Mouse (Mus musculus) kidney, adult 2 months (tissue): Measurements from ENCODE around the gene Cblc. TPM values are rescaled to one million over a fixed set of nuclear protein-coding genes. Genes with fewer than 3 reads are reported as not detected.
A peak's percentile ranks its signal among the peaks of the same experiment; 100 is the strongest.

Experiments used
- DNase-seq: peaks from one replicate; pipeline ENCODE4 v3.0.0; 2021
- H3K27ac ChIP-seq: fragments of 200-500 bp; 2 replicates; pipeline ENCODE4 v1.5.1; 2012; ENCODE audit warnings: low read depth, low read length, control low read depth, inconsistent platforms; ENCODE audit not compliant: insufficient read depth
- H3K27me3 ChIP-seq: fragments of 200-500 bp; replicated peaks from 2 replicates; pipeline ENCODE4 v1.6.1; 2012; ENCODE audit warnings: mild to moderate bottlenecking, moderate library complexity, low read length, inconsistent platforms; ENCODE audit not compliant: control insufficient read depth, insufficient read depth
- H3K36me3 ChIP-seq: fragments of 200-500 bp; 2 replicates; pipeline ENCODE4 v1.6.1; 2012; ENCODE audit warnings: mild to moderate bottlenecking, moderate library complexity, low read length, inconsistent platforms; ENCODE audit not compliant: control insufficient read depth, insufficient read depth
- H3K4me1 ChIP-seq: fragments of 200-500 bp; 2 replicates; pipeline ENCODE4 v1.6.1; 2011; ENCODE audit warnings: low read length; ENCODE audit not compliant: control insufficient read depth, insufficient read depth
- H3K4me3 ChIP-seq: fragments of 200-500 bp; 2 replicates; pipeline ENCODE4 v1.5.1; 2011; ENCODE audit warnings: mild to moderate bottlenecking, low read depth, low read length, control low read depth; ENCODE audit not compliant: insufficient read depth
- CTCF ChIP-seq: fragments of 200-500 bp; conservative IDR thresholded peaks from 2 replicates; pipeline ENCODE4 v1.5.1; 2011; ENCODE audit warnings: low read depth, mild to moderate bottlenecking, control low read depth, low read length, moderate library complexity, mixed read lengths; ENCODE audit not compliant: insufficient read depth, insufficient read length
- POLR2A ChIP-seq: fragments of 200-500 bp; IDR thresholded peaks from one replicate; pipeline ENCODE4 v1.6.1; 2011; ENCODE audit warnings: low read depth, low read length, control low read depth
- WGBS: fragments of 180-500 bp; shearing (Covaris S2); methylation state at CpG from one replicate; pipeline ENCODE4 v1.1.7; 2018; 5-methylcytosine and 5-hydroxymethylcytosine counted together
- polyA plus RNA-seq: library from polyadenylated mRNA; depleted of rRNA; stranded (reverse); fragments of >200 nt; gene quantifications from 2 replicates; pipeline ENCODE4 v1.2.3, GENCODE M21; 2012; rRNA removed

Cblc gene
- 24.4 and 32.6 TPM in 2 replicates for polyA plus RNA-seq

- DNase-seq, result peak; percentile 94
- peak; percentile 91 for TF ChIP-seq CTCF
- TF ChIP-seq POLR2A, result peak; percentile 17
- 2% methylated on average over 32 of the region's 32 CpGs for WGBS
- Histone ChIP-seq H3K27ac (peak within 1 kb of the TSS; percentile 94), H3K27me3 (no peaks in the 10 kb centered on the region), H3K4me3 (peak within 1 kb of the TSS; percentile 67), H3K36me3 (no peaks in the 10 kb centered on the region; the same call in 1 of the 2 replicates), H3K4me1 (peaks cover 10% of the 10 kb centered on the region; the same call in 1 of the 2 replicates)
These were observed at the start of gene Cblc for GRCm38 (mm10) chr7:19796697-19797588. Cblc (minus strand) TSS chr7:19796809.

- Histone ChIP-seq H3K4me1 (peaks cover 3% of the 10 kb centered on the region; the same call in 1 of the 2 replicates), H3K36me3 (no peaks in the 10 kb centered on the region), H3K27ac (no peak overlapping the region), H3K4me3 (no peak overlapping the region), H3K27me3 (no peaks in the 10 kb centered on the region)
- 78% methylated on average over 15 of the region's 15 CpGs for WGBS
- DNase-seq, result no peak
- no peak for TF ChIP-seq CTCF
- no peak for TF ChIP-seq POLR2A
These were observed 48.0 kb upstream of the Cblc start for GRCm38 (mm10) chr7:19844521-19845171.

- no peak overlapping the region for H3K4me3 ChIP-seq
- 6% methylated on average over 11 of the region's 11 CpGs for WGBS
- H3K36me3 ChIP-seq, result no peaks in the 10 kb centered on the region
- TF ChIP-seq POLR2A, result no peak
- TF ChIP-seq CTCF, result peak; percentile 87
- H3K27me3 ChIP-seq, result no peaks in the 10 kb centered on the region
- H3K4me1 ChIP-seq, result peaks cover 3% of the 10 kb centered on the region; the same call in 1 of the 2 replicates
- DNase-seq, result peak; percentile 89
- H3K27ac ChIP-seq, result no peak overlapping the region
These were observed 47.0 kb upstream of the Cblc start for GRCm38 (mm10) chr7:19843561-19843960.

- Histone ChIP-seq H3K4me1 (peaks cover 3% of the 10 kb centered on the region; the same call in 1 of the 2 replicates), H3K4me3 (no peak overlapping the region), H3K27me3 (no peaks in the 10 kb centered on the region), H3K36me3 (no peaks in the 10 kb centered on the region), H3K27ac (peak overlapping the region; percentile 56)
- TF ChIP-seq POLR2A (no peak), CTCF (no peak)
- 33% methylated on average over 19 of the region's 19 CpGs for WGBS
- peak; percentile 94 for DNase-seq
These were observed 46.4 kb upstream of the Cblc start for GRCm38 (mm10) chr7:19842885-19843504.

GRCm38 (mm10) chr7:19841686-19842413 is 45.2 kb upstream of the Cblc start:
- 0 out of 2 replicates have a peak overlapping the region, but pooled peaks have one; percentile 1 for H3K27ac ChIP-seq
- peaks cover 3% of the 10 kb centered on the region; the same call in 1 of the 2 replicates for H3K4me1 ChIP-seq
- no peak overlapping the region for H3K4me3 ChIP-seq
- TF ChIP-seq CTCF, result no peak
- no peak for TF ChIP-seq POLR2A
- peak; percentile 75 for DNase-seq
- H3K27me3 ChIP-seq, result no peaks in the 10 kb centered on the region
- no peaks in the 10 kb centered on the region for H3K36me3 ChIP-seq
- 66% methylated on average over 21 of the region's 21 CpGs for WGBS

- H3K27me3 ChIP-seq, result no peaks in the 10 kb centered on the region
- no peaks in the 10 kb centered on the region for H3K36me3 ChIP-seq
- H3K4me3 ChIP-seq, result no peak overlapping the region
- TF ChIP-seq POLR2A (no peak), CTCF (no peak)
- WGBS, result 94% methylated on average over 3 of the region's 3 CpGs
- no peak for DNase-seq
- peaks cover 3% of the 10 kb centered on the region; the same call in 1 of the 2 replicates for H3K4me1 ChIP-seq
- no peak overlapping the region for H3K27ac ChIP-seq
These were observed 44.3 kb upstream of the Cblc start for GRCm38 (mm10) chr7:19840936-19841335.

GRCm38 (mm10) chr7:19840371-19840770 is 43.8 kb upstream of the Cblc start:
- Histone ChIP-seq H3K4me3 (no peak overlapping the region), H3K4me1 (peaks cover 3% of the 10 kb centered on the region; the same call in 1 of the 2 replicates), H3K27ac (no peak overlapping the region), H3K27me3 (no peaks in the 10 kb centered on the region), H3K36me3 (no peaks in the 10 kb centered on the region)
- no peak for DNase-seq
- WGBS, result 86% methylated on average over 4 of the region's 4 CpGs
- no peak for TF ChIP-seq CTCF
- no peak for TF ChIP-seq POLR2A
